Mouse (Mus musculus): Measurements from ENCODE around the gene Cma1. TPM values are rescaled to one million over a fixed set of nuclear protein-coding genes. Genes with fewer than 3 reads are reported as not detected.
"Not testable (repeated sequence)": the region's sequence is repeated elsewhere in the genome, so short reads cannot be mapped to it uniquely, and the experiment has no call there.

Cma1 gene
- 0.37 and 1.6 TPM in 2 replicates for polyA plus RNA-seq (2015; fragmentation: Nextera tagmentation; extraction: Ambion mirVana)

- Histone ChIP-seq H3K27me3 (replicated peaks) (no peaks in the 10 kb centered on the region), H3K27ac (no peak within 1 kb of the TSS), H3K9ac (no peak within 1 kb of the TSS), H3K9me3 (no peaks in the 10 kb centered on the region), H3K4me3 (no peak within 1 kb of the TSS), H3K4me1 (no peaks in the 10 kb centered on the region), H3K4me2 (no peak within 1 kb of the TSS), H3K36me3 (replicated peaks) (no peaks in the 10 kb centered on the region)
- no peak for ATAC-seq (replicated peaks)
- 82% methylated on average over 4 of the region's 4 CpGs for WGBS
Observed at GRCm38 (mm10) chr14:55944575-55944974, at the start of gene Cma1. TSS of gene Cma1 (minus strand) at chr14:55944675.

GRCm38 (mm10) chr14:55987464-55987863 lies 43.0 kb upstream of the Cma1 start:
- WGBS: 91% methylated on average over 2 of the region's 3 CpGs
- H3K27me3 ChIP-seq (replicated peaks); H3K4me2 ChIP-seq; H3K36me3 ChIP-seq (replicated peaks); ATAC-seq (replicated peaks); H3K27ac ChIP-seq; H3K9ac ChIP-seq; H3K4me3 ChIP-seq; H3K4me1 ChIP-seq; H3K9me3 ChIP-seq: not testable (repeated sequence)

GRCm38 (mm10) chr14:55963900-55964299 lies 19.4 kb upstream of the Cma1 start:
- H3K4me3 ChIP-seq; ATAC-seq (replicated peaks); H3K9ac ChIP-seq; H3K9me3 ChIP-seq; H3K27me3 ChIP-seq (replicated peaks); H3K4me2 ChIP-seq; H3K4me1 ChIP-seq; H3K36me3 ChIP-seq (replicated peaks); H3K27ac ChIP-seq: not testable (repeated sequence)
- WGBS: 54% methylated on average over 2 of the region's 2 CpGs

DNA sequence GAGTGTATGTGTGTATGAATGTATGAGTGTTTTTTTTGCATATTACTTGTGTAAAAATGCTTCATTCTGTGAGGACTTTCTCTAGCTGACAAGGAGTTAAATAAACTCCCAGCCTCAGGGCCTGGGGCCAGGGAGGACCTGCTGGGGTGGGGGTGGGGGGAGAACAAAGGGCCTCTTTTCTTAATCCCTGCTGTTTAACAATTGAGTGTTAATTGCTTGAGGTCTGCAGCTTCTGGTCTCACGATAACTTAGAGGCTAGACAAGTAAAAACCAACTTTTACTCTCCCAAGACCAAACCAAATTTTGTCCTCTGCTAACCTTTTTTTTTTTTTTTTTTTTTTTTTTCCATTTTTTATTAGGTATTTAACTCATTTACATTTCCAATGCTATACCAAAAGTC lies 18.8 kb upstream of the Cma1 start:
- ATAC-seq (replicated peaks): no peak
- no peaks in the 10 kb centered on the region for H3K4me1 ChIP-seq
- no peak overlapping the region for H3K9ac ChIP-seq
- no peaks in the 10 kb centered on the region for H3K27me3 ChIP-seq (replicated peaks)
- H3K4me3 ChIP-seq: no peak overlapping the region
- H3K27ac ChIP-seq: no peak overlapping the region
- H3K36me3 ChIP-seq (replicated peaks): no peaks in the 10 kb centered on the region
- no peaks in the 10 kb centered on the region for H3K9me3 ChIP-seq
- H3K4me2 ChIP-seq: no peak overlapping the region
- 9% methylated on average over 1 of the region's 1 CpGs for WGBS

DNA sequence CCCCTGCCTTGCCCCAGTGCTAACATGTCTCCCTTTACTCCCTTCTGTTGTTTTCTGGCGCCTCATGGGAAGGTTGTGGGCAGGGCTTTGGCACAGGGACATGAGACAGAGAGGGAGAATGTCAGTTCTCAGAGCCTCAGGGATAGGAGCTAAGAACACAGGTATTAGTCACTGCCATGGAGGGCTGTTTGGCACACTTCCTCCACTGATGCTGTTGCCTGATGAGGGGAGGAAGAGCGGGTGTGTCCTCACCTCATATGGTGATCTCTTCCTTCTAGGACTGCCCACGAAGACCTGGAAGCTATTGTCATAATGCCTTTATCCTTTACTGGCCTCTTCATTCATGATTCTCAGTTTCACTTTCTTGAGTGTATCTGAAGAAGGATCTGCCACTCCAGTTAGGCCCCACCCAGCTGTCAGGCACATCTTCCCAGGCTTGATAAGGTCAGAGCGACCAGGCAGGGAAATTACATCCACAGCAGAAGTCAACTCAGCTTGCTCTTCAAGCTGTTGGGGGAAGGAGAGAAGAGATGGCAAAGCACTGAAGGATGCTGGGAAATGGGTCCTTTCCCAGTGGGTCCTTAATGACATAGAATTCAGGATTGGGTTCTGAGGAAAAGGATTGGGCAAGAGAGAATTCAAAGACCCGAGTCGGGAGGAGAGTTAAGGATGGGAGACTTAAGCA lies 6.0 kb upstream of the Cma1 start, which contains the start of gene Cma2:
TSS of gene Cma2 (plus strand) at position 635 of the 685 bp plus-strand sequence.
- 92% methylated on average over 6 of the region's 6 CpGs for WGBS
- H3K36me3 ChIP-seq (replicated peaks): no peaks in the 10 kb centered on the region
- ATAC-seq (replicated peaks): no peak

DNA sequence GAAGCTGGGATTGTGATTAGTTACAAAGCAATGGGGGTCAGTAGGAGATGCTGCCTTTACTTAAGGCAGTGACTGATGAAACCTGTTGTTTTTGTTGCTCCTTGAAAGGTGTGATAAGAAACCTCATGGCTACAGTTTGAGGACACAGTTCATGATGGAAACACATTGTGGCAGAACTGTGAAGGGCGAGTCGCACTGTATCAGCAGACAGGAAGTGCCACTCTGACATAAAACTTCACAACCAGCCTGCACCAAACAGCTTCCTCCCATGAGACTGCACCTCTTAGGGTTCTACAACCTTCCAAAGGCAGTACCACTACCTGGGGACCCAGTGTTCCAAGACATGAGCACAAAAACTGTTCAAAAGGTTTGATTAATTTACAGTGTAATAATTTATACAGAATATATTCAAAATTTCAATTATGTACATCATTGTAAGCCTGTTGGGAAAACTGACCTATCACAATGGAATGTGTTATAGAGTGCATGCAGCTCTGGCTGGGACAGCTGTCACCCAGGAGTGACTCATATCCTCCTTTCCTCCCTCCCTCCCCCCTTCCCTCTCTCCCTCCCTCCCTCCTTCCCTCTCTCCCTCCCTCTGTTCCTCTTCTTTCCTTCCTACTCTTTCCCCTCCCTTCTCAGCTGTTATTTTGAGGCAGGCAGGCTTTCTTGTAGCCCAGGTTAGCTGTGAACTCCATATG lies 1.9 kb upstream of the Cma1 start:
- Histone ChIP-seq H3K9me3 (no peaks in the 10 kb centered on the region), H3K4me1 (no peaks in the 10 kb centered on the region), H3K27ac (no peak overlapping the region), H3K27me3 (replicated peaks) (no peaks in the 10 kb centered on the region), H3K9ac (no peak overlapping the region), H3K36me3 (replicated peaks) (no peaks in the 10 kb centered on the region), H3K4me3 (no peak overlapping the region), H3K4me2 (no peak overlapping the region)
- no peak for ATAC-seq (replicated peaks)
- 85% methylated on average over 2 of the region's 2 CpGs for WGBS

More for the DNA sequence above, 6.0 kb upstream of the Cma1 start, which contains the start of gene Cma2:
- H3K4me3 ChIP-seq: no peak within 1 kb of the TSS
- H3K27me3 ChIP-seq (replicated peaks): no peaks in the 10 kb centered on the region
- H3K9me3 ChIP-seq: no peaks in the 10 kb centered on the region
- H3K27ac ChIP-seq: no peak within 1 kb of the TSS
- no peak within 1 kb of the TSS for H3K9ac ChIP-seq
- H3K4me1 ChIP-seq: no peaks in the 10 kb centered on the region
- H3K4me2 ChIP-seq: no peak within 1 kb of the TSS

- Histone ChIP-seq H3K4me3 (no peak overlapping the region), H3K4me1 (no peaks in the 10 kb centered on the region), H3K27ac (no peak overlapping the region), H3K9ac (no peak overlapping the region), H3K36me3 (replicated peaks) (no peaks in the 10 kb centered on the region), H3K9me3 (no peaks in the 10 kb centered on the region), H3K4me2 (no peak overlapping the region), H3K27me3 (replicated peaks) (no peaks in the 10 kb centered on the region)
- ATAC-seq (replicated peaks): no peak
- 83% methylated on average over 11 of the region's 11 CpGs for WGBS
Observed at GRCm38 (mm10) chr14:55943601-55944000, 874 bp downstream of the Cma1 start.

- Histone ChIP-seq H3K36me3 (replicated peaks) (no peaks in the 10 kb centered on the region), H3K27me3 (replicated peaks) (no peaks in the 10 kb centered on the region), H3K4me2 (no peak overlapping the region), H3K4me1 (no peaks in the 10 kb centered on the region), H3K9me3 (no peaks in the 10 kb centered on the region), H3K9ac (no peak overlapping the region), H3K4me3 (no peak overlapping the region), H3K27ac (no peak overlapping the region)
- 55% methylated on average over 7 of the region's 7 CpGs for WGBS
- no peak for ATAC-seq (replicated peaks)
Observed at GRCm38 (mm10) chr14:55940070-55940800, 4.2 kb downstream of the Cma1 start.

DNA sequence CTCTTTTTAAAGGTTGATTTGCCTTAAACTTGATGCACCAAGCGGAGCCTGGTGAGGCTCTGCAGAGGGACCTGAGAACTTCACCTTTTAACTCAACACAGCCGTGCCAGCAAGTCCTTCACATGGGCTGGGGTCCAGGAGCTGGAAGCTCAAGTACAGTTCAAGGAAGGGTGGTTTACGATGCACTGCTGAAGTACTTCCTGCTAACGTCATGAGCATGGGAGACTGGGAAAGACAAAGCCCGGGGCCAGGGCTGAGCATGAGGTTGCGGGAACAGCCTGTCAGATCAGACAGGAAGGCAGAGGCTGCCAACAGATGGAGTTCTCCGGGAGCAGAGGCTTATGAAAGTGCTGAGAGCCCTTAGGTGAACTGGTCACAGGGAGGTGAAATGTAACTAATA lies 10.9 kb downstream of the Cma1 start:
- Histone ChIP-seq H3K27me3 (replicated peaks) (no peaks in the 10 kb centered on the region), H3K4me1 (no peaks in the 10 kb centered on the region), H3K36me3 (replicated peaks) (no peaks in the 10 kb centered on the region), H3K4me3 (no peak overlapping the region), H3K9me3 (no peaks in the 10 kb centered on the region), H3K27ac (no peak overlapping the region), H3K9ac (no peak overlapping the region), H3K4me2 (no peak overlapping the region)
- WGBS: 71% methylated on average over 7 of the region's 7 CpGs
- no peak for ATAC-seq (replicated peaks)

GRCm38 (mm10) chr14:55929263-55929997 lies 15.0 kb downstream of the Cma1 start:
- no peak overlapping the region for H3K9ac ChIP-seq
- ATAC-seq (replicated peaks): no peak
- H3K4me2 ChIP-seq: no peak overlapping the region
- no peak overlapping the region for H3K27ac ChIP-seq
- H3K36me3 ChIP-seq (replicated peaks): no peaks in the 10 kb centered on the region
- H3K4me3 ChIP-seq: no peak overlapping the region
- no peaks in the 10 kb centered on the region for H3K4me1 ChIP-seq
- H3K27me3 ChIP-seq (replicated peaks): no peaks in the 10 kb centered on the region
- no peaks in the 10 kb centered on the region for H3K9me3 ChIP-seq
- 86% methylated on average over 12 of the region's 12 CpGs for WGBS

GRCm38 (mm10) chr14:55926847-55927246 lies 17.6 kb downstream of the Cma1 start:
- 85% methylated on average over 4 of the region's 4 CpGs for WGBS
- H3K4me1 ChIP-seq: no peaks in the 10 kb centered on the region
- no peak overlapping the region for H3K27ac ChIP-seq
- no peak overlapping the region for H3K9ac ChIP-seq
- no peak overlapping the region for H3K4me2 ChIP-seq
- no peak overlapping the region for H3K4me3 ChIP-seq
- no peaks in the 10 kb centered on the region for H3K27me3 ChIP-seq (replicated peaks)
- no peak for ATAC-seq (replicated peaks)
- no peaks in the 10 kb centered on the region for H3K9me3 ChIP-seq
- H3K36me3 ChIP-seq (replicated peaks): no peaks in the 10 kb centered on the region
